Mouse (Mus musculus): ENCODE measurements around the gene Dcdc2b. TPM values are rescaled to one million over a fixed set of nuclear protein-coding genes. Genes with fewer than 3 reads are reported as not detected.

Dcdc2b gene
- polyA plus RNA-seq, 1 experiment from 2014 or later = 4.0 TPM

- 91% methylated on average over 8 of the region's 8 CpGs for WGBS
- no peak within 1 kb of the TSS for H3K4me3 ChIP-seq (replicated peaks; ENCODE audit: low read length)
- no peaks in the 10 kb centered on the region for H3K27me3 ChIP-seq (replicated peaks; ENCODE audit: control insufficient read depth, insufficient read depth, low read length)
- no peak within 1 kb of the TSS for H3K4me2 ChIP-seq (ENCODE audit: low read length)
- no peak within 1 kb of the TSS for H3K27ac ChIP-seq (ENCODE audit: low read length)
- ATAC-seq = no peak
- peaks cover 7% of the 10 kb centered on the region for H3K4me1 ChIP-seq (replicated peaks; ENCODE audit: control insufficient read depth, insufficient read depth, low read length)
- H3K9me3 ChIP-seq (ENCODE audit: control insufficient read depth, low read length) = no peaks in the 10 kb centered on the region
- H3K9ac ChIP-seq (replicated peaks; ENCODE audit: low read depth, low read length) = no peak within 1 kb of the TSS
- H3K36me3 ChIP-seq (ENCODE audit: control insufficient read depth, insufficient read depth) = no peaks in the 10 kb centered on the region
These were observed 40.6 kb downstream of the Dcdc2b start, which contains the start of gene Lck for GRCm38 (mm10) chr4:129573430-129573829. Gene Lck, minus strand, starts transcription at chr4:129573641.

GRCm38 (mm10) chr4:129573093-129573370, 41.0 kb downstream of the Dcdc2b start:
- Histone ChIP-seq H3K27me3 (replicated peaks; ENCODE audit: control insufficient read depth, insufficient read depth, low read length) (no peaks in the 10 kb centered on the region), H3K4me1 (replicated peaks; ENCODE audit: control insufficient read depth, insufficient read depth, low read length) (peaks cover 7% of the 10 kb centered on the region), H3K4me2 (ENCODE audit: low read length) (no peak overlapping the region), H3K27ac (ENCODE audit: low read length) (no peak overlapping the region), H3K36me3 (ENCODE audit: control insufficient read depth, insufficient read depth) (no peaks in the 10 kb centered on the region), H3K9me3 (ENCODE audit: control insufficient read depth, low read length) (no peaks in the 10 kb centered on the region), H3K9ac (replicated peaks; ENCODE audit: low read depth, low read length) (no peak overlapping the region), H3K4me3 (replicated peaks; ENCODE audit: low read length) (no peak overlapping the region)
- 93% methylated on average over 4 of the region's 4 CpGs for WGBS
- ATAC-seq = no peak

DNA sequence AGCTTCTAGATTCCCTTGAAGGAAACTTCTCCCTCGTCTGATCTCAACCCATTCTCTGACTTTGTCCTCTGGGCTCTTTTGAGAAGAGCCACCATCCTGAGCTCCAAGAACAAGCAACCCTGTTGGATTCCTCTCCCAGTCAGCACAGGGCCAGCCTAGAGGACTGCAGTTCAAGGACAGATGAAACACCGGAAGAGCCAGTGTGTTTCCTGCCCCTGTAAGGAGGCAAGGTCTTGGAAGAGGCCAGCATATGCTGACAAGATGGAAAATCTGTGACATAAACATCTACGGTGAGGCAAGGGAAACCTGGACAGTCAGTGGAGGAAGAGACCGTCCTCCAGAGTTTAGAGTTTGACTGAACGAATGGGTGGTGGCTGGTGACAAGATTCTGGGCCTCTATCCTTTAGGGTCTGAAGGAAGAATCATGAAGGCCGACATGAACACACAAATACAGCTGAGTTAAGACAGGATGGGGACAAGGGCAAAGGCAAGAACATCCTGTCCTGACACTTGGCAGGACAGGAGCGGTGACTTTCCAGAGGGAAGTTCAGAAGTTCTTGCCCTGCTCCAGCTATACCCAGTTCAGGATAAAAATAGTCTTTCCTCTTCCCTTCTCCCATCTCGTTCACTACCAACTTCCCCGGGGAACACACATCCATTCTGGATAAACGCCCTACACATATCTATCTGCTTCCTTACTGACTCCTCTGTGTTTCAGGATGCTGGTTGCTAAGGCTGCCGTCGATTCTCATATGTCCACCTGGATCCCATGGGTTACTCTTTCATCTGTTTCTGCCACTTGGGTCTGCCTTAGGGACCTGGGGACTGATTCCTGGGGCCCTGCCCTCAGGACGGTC, 41.6 kb downstream of the Dcdc2b start:
- H3K4me3 ChIP-seq (replicated peaks; ENCODE audit: low read length) = no peak overlapping the region
- H3K36me3 ChIP-seq (ENCODE audit: control insufficient read depth, insufficient read depth) = no peaks in the 10 kb centered on the region
- WGBS = 84% methylated on average over 13 of the region's 13 CpGs
- ATAC-seq = no peak
- no peak overlapping the region for H3K27ac ChIP-seq (ENCODE audit: low read length)
- no peaks in the 10 kb centered on the region for H3K27me3 ChIP-seq (replicated peaks; ENCODE audit: control insufficient read depth, insufficient read depth, low read length)
- H3K9ac ChIP-seq (replicated peaks; ENCODE audit: low read depth, low read length) = no peak overlapping the region
- peaks cover 7% of the 10 kb centered on the region for H3K4me1 ChIP-seq (replicated peaks; ENCODE audit: control insufficient read depth, insufficient read depth, low read length)
- no peaks in the 10 kb centered on the region for H3K9me3 ChIP-seq (ENCODE audit: control insufficient read depth, low read length)
- H3K4me2 ChIP-seq (ENCODE audit: low read length) = no peak overlapping the region

GRCm38 (mm10) chr4:129571551-129572084, 42.4 kb downstream of the Dcdc2b start:
- Histone ChIP-seq H3K36me3 (ENCODE audit: control insufficient read depth, insufficient read depth) (no peaks in the 10 kb centered on the region), H3K27me3 (replicated peaks; ENCODE audit: control insufficient read depth, insufficient read depth, low read length) (no peaks in the 10 kb centered on the region), H3K4me2 (ENCODE audit: low read length) (no peak overlapping the region), H3K4me1 (replicated peaks; ENCODE audit: control insufficient read depth, insufficient read depth, low read length) (no peaks in the 10 kb centered on the region), H3K27ac (ENCODE audit: low read length) (no peak overlapping the region), H3K4me3 (replicated peaks; ENCODE audit: low read length) (no peak overlapping the region), H3K9ac (replicated peaks; ENCODE audit: low read depth, low read length) (no peak overlapping the region), H3K9me3 (ENCODE audit: control insufficient read depth, low read length) (no peaks in the 10 kb centered on the region)
- no peak for ATAC-seq
- 74% methylated on average over 8 of the region's 8 CpGs for WGBS

DNA sequence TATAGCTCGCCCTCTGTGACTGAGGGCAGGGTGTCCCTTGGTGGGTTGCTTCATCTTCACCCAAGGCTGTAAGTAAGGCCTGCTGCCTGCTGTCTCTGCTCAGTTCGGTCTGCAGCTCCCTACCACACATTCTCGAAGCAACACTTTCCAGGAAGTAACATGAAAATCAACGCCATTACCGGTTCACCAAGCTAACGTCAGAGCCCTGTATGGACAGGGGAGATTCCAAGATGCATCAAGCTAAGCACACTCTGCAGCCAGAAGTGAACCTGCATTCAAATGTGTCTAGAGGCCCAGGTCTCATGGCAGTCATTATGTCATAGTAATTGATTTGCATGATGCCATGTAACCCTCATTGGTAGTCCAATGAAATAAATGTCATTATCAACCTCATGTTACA, 44.0 kb downstream of the Dcdc2b start:
- Histone ChIP-seq H3K36me3 (ENCODE audit: control insufficient read depth, insufficient read depth) (no peaks in the 10 kb centered on the region), H3K4me2 (ENCODE audit: low read length) (no peak overlapping the region), H3K4me3 (replicated peaks; ENCODE audit: low read length) (no peak overlapping the region), H3K27ac (ENCODE audit: low read length) (no peak overlapping the region), H3K9me3 (ENCODE audit: control insufficient read depth, low read length) (no peaks in the 10 kb centered on the region), H3K4me1 (replicated peaks; ENCODE audit: control insufficient read depth, insufficient read depth, low read length) (no peaks in the 10 kb centered on the region), H3K27me3 (replicated peaks; ENCODE audit: control insufficient read depth, insufficient read depth, low read length) (no peaks in the 10 kb centered on the region), H3K9ac (replicated peaks; ENCODE audit: low read depth, low read length) (no peak overlapping the region)
- WGBS = 92% methylated on average over 6 of the region's 6 CpGs
- no peak for ATAC-seq

GRCm38 (mm10) chr4:129568366-129568765, 45.7 kb downstream of the Dcdc2b start:
- H3K4me3 ChIP-seq (replicated peaks; ENCODE audit: low read length) = no peak overlapping the region
- 94% methylated on average over 7 of the region's 7 CpGs for WGBS
- no peaks in the 10 kb centered on the region for H3K9me3 ChIP-seq (ENCODE audit: control insufficient read depth, low read length)
- no peaks in the 10 kb centered on the region for H3K27me3 ChIP-seq (replicated peaks; ENCODE audit: control insufficient read depth, insufficient read depth, low read length)
- no peak overlapping the region for H3K4me2 ChIP-seq (ENCODE audit: low read length)
- H3K36me3 ChIP-seq (ENCODE audit: control insufficient read depth, insufficient read depth) = no peaks in the 10 kb centered on the region
- no peak for ATAC-seq
- H3K4me1 ChIP-seq (replicated peaks; ENCODE audit: control insufficient read depth, insufficient read depth, low read length) = no peaks in the 10 kb centered on the region
- no peak overlapping the region for H3K9ac ChIP-seq (replicated peaks; ENCODE audit: low read depth, low read length)
- no peak overlapping the region for H3K27ac ChIP-seq (ENCODE audit: low read length)

DNA sequence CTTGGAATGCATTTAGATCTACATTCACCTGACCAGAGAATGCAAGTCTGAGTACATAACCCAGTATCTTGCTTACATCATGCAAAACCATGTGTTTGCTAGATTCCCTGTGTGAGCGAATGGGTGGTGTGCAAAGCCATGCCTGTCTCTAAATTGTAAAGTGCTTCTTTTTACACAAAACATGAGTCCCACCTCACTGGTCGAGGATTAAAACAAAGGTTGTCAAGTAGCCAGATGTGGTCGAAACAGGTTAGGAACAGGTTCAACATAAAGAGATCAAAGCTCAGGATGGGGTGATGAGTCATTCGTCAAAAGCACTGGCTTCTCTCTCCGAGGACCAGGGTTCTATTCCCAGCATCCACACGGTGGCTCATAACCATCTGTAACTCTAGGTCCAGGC, 48.9 kb downstream of the Dcdc2b start:
- no peak overlapping the region for H3K27ac ChIP-seq (ENCODE audit: low read length)
- no peak overlapping the region for H3K9ac ChIP-seq (replicated peaks; ENCODE audit: low read depth, low read length)
- no peaks in the 10 kb centered on the region for H3K9me3 ChIP-seq (ENCODE audit: control insufficient read depth, low read length)
- H3K4me1 ChIP-seq (replicated peaks; ENCODE audit: control insufficient read depth, insufficient read depth, low read length) = no peaks in the 10 kb centered on the region
- H3K4me3 ChIP-seq (replicated peaks; ENCODE audit: low read length) = no peak overlapping the region
- WGBS = 86% methylated on average over 6 of the region's 6 CpGs
- H3K4me2 ChIP-seq (ENCODE audit: low read length) = no peak overlapping the region
- no peaks in the 10 kb centered on the region for H3K27me3 ChIP-seq (replicated peaks; ENCODE audit: control insufficient read depth, insufficient read depth, low read length)
- no peak for ATAC-seq
- H3K36me3 ChIP-seq (ENCODE audit: control insufficient read depth, insufficient read depth) = no peaks in the 10 kb centered on the region

GRCm38 (mm10) chr4:129563718-129564117, 50.3 kb downstream of the Dcdc2b start:
- WGBS = 88% methylated on average over 8 of the region's 8 CpGs
- H3K4me1 ChIP-seq (replicated peaks; ENCODE audit: control insufficient read depth, insufficient read depth, low read length) = no peaks in the 10 kb centered on the region
- no peaks in the 10 kb centered on the region for H3K27me3 ChIP-seq (replicated peaks; ENCODE audit: control insufficient read depth, insufficient read depth, low read length)
- no peaks in the 10 kb centered on the region for H3K36me3 ChIP-seq (ENCODE audit: control insufficient read depth, insufficient read depth)
- H3K4me3 ChIP-seq (replicated peaks; ENCODE audit: low read length) = no peak overlapping the region
- no peak overlapping the region for H3K27ac ChIP-seq (ENCODE audit: low read length)
- no peak overlapping the region for H3K9ac ChIP-seq (replicated peaks; ENCODE audit: low read depth, low read length)
- H3K9me3 ChIP-seq (ENCODE audit: control insufficient read depth, low read length) = no peaks in the 10 kb centered on the region
- ATAC-seq = no peak
- H3K4me2 ChIP-seq (ENCODE audit: low read length) = no peak overlapping the region

DNA sequence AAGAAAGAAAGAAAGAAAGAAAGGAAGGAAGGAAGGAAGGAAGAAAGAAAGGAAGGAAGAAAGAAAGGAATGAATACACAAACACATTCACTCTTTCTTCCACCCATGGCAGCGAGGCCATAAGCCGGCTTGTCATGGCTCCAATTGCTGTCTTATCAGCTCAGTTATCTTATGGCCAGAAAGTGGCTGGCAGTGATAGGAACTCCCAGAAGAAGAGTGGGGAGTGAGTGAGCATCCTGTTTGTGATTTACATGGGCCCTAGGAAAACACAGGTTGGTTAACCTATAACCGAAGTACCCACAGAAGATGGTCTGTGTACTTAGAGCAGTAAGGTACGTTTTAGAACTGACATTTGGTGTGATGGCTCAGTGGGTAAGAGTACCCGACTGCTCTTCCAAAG, 52.9 kb downstream of the Dcdc2b start:
- Histone ChIP-seq H3K27ac (ENCODE audit: low read length) (no peak overlapping the region), H3K4me1 (replicated peaks; ENCODE audit: control insufficient read depth, insufficient read depth, low read length) (peaks cover 4% of the 10 kb centered on the region; the same call in 1 of the 2 replicates), H3K9ac (replicated peaks; ENCODE audit: low read depth, low read length) (no peak overlapping the region), H3K36me3 (ENCODE audit: control insufficient read depth, insufficient read depth) (no peaks in the 10 kb centered on the region), H3K9me3 (ENCODE audit: control insufficient read depth, low read length) (no peaks in the 10 kb centered on the region), H3K4me2 (ENCODE audit: low read length) (no peak overlapping the region), H3K27me3 (replicated peaks; ENCODE audit: control insufficient read depth, insufficient read depth, low read length) (no peaks in the 10 kb centered on the region), H3K4me3 (replicated peaks; ENCODE audit: low read length) (no peak overlapping the region)
- WGBS = 92% methylated on average over 5 of the region's 5 CpGs
- no peak for ATAC-seq

Measured in forebrain, embryonic 16.5 days (tissue).